Mouse (Mus musculus): ENCODE data around the gene Pdcd1lg2.

DNA sequence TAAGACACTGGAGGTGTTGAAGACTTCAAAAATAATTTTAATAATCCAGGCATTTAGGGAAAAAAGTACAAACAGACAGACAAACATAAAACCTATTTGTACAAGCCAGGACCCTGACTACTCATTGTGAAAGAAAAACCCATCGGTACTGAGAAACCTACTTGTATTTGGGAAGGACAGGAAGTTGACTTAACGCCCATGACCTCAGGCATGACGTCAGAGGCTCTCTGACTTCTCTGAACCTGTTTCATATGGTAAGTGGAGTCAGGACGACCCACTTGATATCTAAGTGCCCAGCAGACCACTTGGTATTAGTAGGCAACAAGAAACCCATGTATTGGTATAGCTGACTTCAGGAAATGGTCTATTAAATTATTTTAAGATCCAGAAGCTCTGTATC is 19.4 kb upstream of the Pdcd1lg2 start:
- TF ChIP-seq POLR2A (IDR thresholded peaks at IDR 0.05; ENCODE audit: borderline replicate concordance, extremely low read depth, low read depth, low read length) (no peak), CTCF (IDR thresholded peaks at IDR 0.05; ENCODE audit: insufficient read depth, low read length) (no peak)

Measured in lung, adult 2 months (tissue).